Mouse (Mus musculus) thymus, adult 2 months (tissue): ENCODE measurements around the gene Mon2. TPM values are rescaled to one million over a fixed set of nuclear protein-coding genes. Genes with fewer than 3 reads are reported as not detected.

ENCODE experiments used
- DNase-seq: peaks from one replicate; pipeline ENCODE4 v3.0.0; 2021
- H3K27ac ChIP-seq: fragments of 200-500 bp; 2 replicates; pipeline ENCODE4 v1.5.1; 2012; ENCODE audit warnings: low read length, control low read depth; ENCODE audit not compliant: control insufficient read depth, insufficient read depth
- H3K27me3 ChIP-seq: fragments of 200-500 bp; 2 replicates; pipeline ENCODE4 v1.6.1; 2012; ENCODE audit warnings: mild to moderate bottlenecking, low read length, moderate library complexity, mixed read lengths; ENCODE audit not compliant: control insufficient read depth, insufficient read depth
- H3K36me3 ChIP-seq: fragments of 200-500 bp; 2 replicates; pipeline ENCODE4 v1.6.1; 2012; ENCODE audit warnings: mild to moderate bottlenecking, low read length, moderate library complexity; ENCODE audit not compliant: control insufficient read depth, insufficient read depth
- H3K4me1 ChIP-seq: fragments of 200-500 bp; replicated peaks from 2 replicates; pipeline ENCODE4 v1.6.1; 2012; ENCODE audit warnings: low read length; ENCODE audit not compliant: control insufficient read depth, insufficient read depth
- H3K4me3 ChIP-seq: fragments of 200-500 bp; 2 replicates; pipeline ENCODE4 v1.5.1; 2012; ENCODE audit warnings: mild to moderate bottlenecking, low read length, control low read depth, moderate library complexity; ENCODE audit not compliant: control insufficient read depth, insufficient read depth
- CTCF ChIP-seq: fragments of 200-500 bp; IDR thresholded peaks from 2 replicates; pipeline ENCODE4 v1.5.1; 2012; ENCODE audit warnings: mild to moderate bottlenecking, control low read depth, low read length, moderate library complexity, borderline replicate concordance; ENCODE audit not compliant: control insufficient read depth, poor library complexity, insufficient read depth; ENCODE audit errors: extremely low read depth
- POLR2A ChIP-seq: fragments of 200-500 bp; IDR thresholded peaks from 2 replicates; pipeline ENCODE4 v1.6.1; 2012; ENCODE audit warnings: mild to moderate bottlenecking, low read length, control low read depth, moderate library complexity; ENCODE audit not compliant: control insufficient read depth, poor library complexity, insufficient read depth; ENCODE audit errors: extremely low read depth
- whole genome bisulfite sequencing: fragments of 180-500 bp; shearing (Covaris S2); methylation state at CpG from one replicate; pipeline ENCODE4 v1.1.7; 2018; 5-methylcytosine and 5-hydroxymethylcytosine counted together
- polyA plus RNA-seq: library from polyadenylated mRNA; depleted of rRNA; stranded (reverse); fragments of >200 nt; gene quantifications from 2 replicates; pipeline ENCODE4 v1.2.3, GENCODE M21; 2012

The Mon2 gene
- polyA plus RNA-seq, 1 experiment = 74.1 TPM

- DNase-seq = no peak
- WGBS = 93% methylated on average over 6 of the region's 6 CpGs
- H3K36me3 ChIP-seq = peaks cover 45% of the 10 kb centered on the region
- H3K27me3 ChIP-seq = no peaks in the 10 kb centered on the region
- no peak overlapping the region for H3K4me3 ChIP-seq
- H3K4me1 ChIP-seq = no peaks in the 10 kb centered on the region
- no peak overlapping the region for H3K27ac ChIP-seq
- no peak for TF ChIP-seq POLR2A
- no peak for TF ChIP-seq CTCF
Measured at GRCm38 (mm10) chr10:122999356-122999755, 76.9 kb downstream of the Mon2 start.

- no peak overlapping the region for H3K4me3 ChIP-seq
- no peak for DNase-seq
- no peaks in the 10 kb centered on the region for H3K27me3 ChIP-seq
- peaks cover 45% of the 10 kb centered on the region for H3K36me3 ChIP-seq
- WGBS = 94% methylated on average over 2 of the region's 2 CpGs
- no peak for TF ChIP-seq CTCF
- TF ChIP-seq POLR2A = no peak
- H3K4me1 ChIP-seq = no peaks in the 10 kb centered on the region
- no peak overlapping the region for H3K27ac ChIP-seq
Measured at GRCm38 (mm10) chr10:122997852-122998251, 78.5 kb downstream of the Mon2 start.

- H3K4me3 ChIP-seq = no peak overlapping the region
- H3K36me3 ChIP-seq = peaks cover 38% of the 10 kb centered on the region
- no peak for DNase-seq
- no peaks in the 10 kb centered on the region for H3K27me3 ChIP-seq
- TF ChIP-seq POLR2A = no peak
- WGBS = 97% methylated on average over 17 of the region's 17 CpGs
- no peak overlapping the region for H3K27ac ChIP-seq
- no peaks in the 10 kb centered on the region for H3K4me1 ChIP-seq
Measured at GRCm38 (mm10) chr10:122994402-122995107, 81.8 kb downstream of the Mon2 start.

GRCm38 (mm10) chr10:122991648-122992047, 84.7 kb downstream of the Mon2 start:
- 92% methylated on average over 9 of the region's 9 CpGs for WGBS
- H3K27me3 ChIP-seq = no peaks in the 10 kb centered on the region
- no peak overlapping the region for H3K4me3 ChIP-seq
- H3K27ac ChIP-seq = no peak overlapping the region
- TF ChIP-seq POLR2A (no peak), CTCF (no peak)
- peaks cover 7% of the 10 kb centered on the region for H3K4me1 ChIP-seq
- no peak for DNase-seq
- H3K36me3 ChIP-seq = peaks cover 16% of the 10 kb centered on the region

- Histone ChIP-seq H3K36me3 (peaks cover 14% of the 10 kb centered on the region), H3K4me1 (peaks cover 7% of the 10 kb centered on the region), H3K4me3 (no peak overlapping the region), H3K27ac (no peak overlapping the region), H3K27me3 (no peaks in the 10 kb centered on the region)
- TF ChIP-seq POLR2A = no peak
- no peak for TF ChIP-seq CTCF
- 84% methylated on average over 9 of the region's 9 CpGs for WGBS
- no peak for DNase-seq
Measured at GRCm38 (mm10) chr10:122991053-122991452, 85.3 kb downstream of the Mon2 start.

- DNase-seq = no peak
- peaks cover 10% of the 10 kb centered on the region; the same call in 1 of the 2 replicates for H3K36me3 ChIP-seq
- TF ChIP-seq CTCF (no peak), POLR2A (no peak)
- H3K27me3 ChIP-seq = no peaks in the 10 kb centered on the region
- no peak overlapping the region for H3K4me3 ChIP-seq
- H3K27ac ChIP-seq = no peak overlapping the region
- H3K4me1 ChIP-seq = peaks cover 7% of the 10 kb centered on the region
- WGBS = 98% methylated on average over 6 of the region's 6 CpGs
Measured at GRCm38 (mm10) chr10:122990606-122991005, 85.7 kb downstream of the Mon2 start.

- Histone ChIP-seq H3K4me3 (no peak overlapping the region), H3K27ac (no peak overlapping the region), H3K4me1 (peaks cover 7% of the 10 kb centered on the region), H3K36me3 (peaks cover 3% of the 10 kb centered on the region; the same call in 1 of the 2 replicates), H3K27me3 (no peaks in the 10 kb centered on the region)
- WGBS = 95% methylated on average over 9 of the region's 9 CpGs
- TF ChIP-seq CTCF = no peak
- TF ChIP-seq POLR2A = no peak
- DNase-seq = no peak
Measured at GRCm38 (mm10) chr10:122989916-122990315, 86.4 kb downstream of the Mon2 start.
